Comparison of ENCODE assay signal across 9 mouse cellular contexts in the genomic region with DNA sequence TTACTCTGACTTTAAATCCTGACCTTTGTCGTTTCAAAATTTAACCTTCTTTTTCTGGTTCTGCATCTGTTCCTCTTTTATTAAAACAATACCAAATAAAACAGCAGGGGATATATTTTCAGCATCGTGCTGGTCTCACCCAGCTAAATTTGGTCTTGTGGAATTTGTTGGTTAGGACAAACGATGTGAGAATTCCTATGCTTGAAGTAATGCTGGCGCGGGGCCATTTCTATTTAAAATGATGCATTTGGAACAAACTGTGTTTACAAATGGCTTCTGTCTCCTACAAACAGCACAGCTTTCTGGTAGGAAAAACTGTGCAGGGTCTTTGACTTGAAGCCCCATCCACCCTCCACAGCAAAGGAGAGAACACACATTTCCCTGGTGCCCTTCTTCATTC.
DNase-seq lines count a peak whose midpoint lies in the region; ATAC-seq and TF ChIP-seq lines count a peak whose summit lies in the region.
"Had no signal": no experiment of that assay in that cellular context is flagged by ENCODE, and none has a peak within 500 bp of the region (broad histone marks: within the 10 kb centered on the region; RNA-seq: fewer than 3 reads in every experiment).

No protein-coding gene starts in this region.

- no peaks in the 10 kb centered on the region for H3K36me3 ChIP-seq in heart, postnatal 0 days (replicated peaks; ENCODE audit: control insufficient read depth, insufficient read depth, low read length)
- H3K36me3 ChIP-seq in lung, postnatal 0 days (ENCODE audit: insufficient read depth, low read length), result no peaks in the 10 kb centered on the region
- H3K36me3 ChIP-seq: embryonic facial prominence, embryonic 13.5 days had no signal

- H3K4me3 ChIP-seq in heart, postnatal 0 days (ENCODE audit: low read depth, low read length), result no peak overlapping the region
- no peak overlapping the region for H3K4me3 ChIP-seq in lung, postnatal 0 days (ENCODE audit: low read depth, low read length)
- H3K4me3 ChIP-seq: embryonic facial prominence, embryonic 13.5 days had no signal

- H3K27me3 ChIP-seq in heart, postnatal 0 days (ENCODE audit: control insufficient read depth, insufficient read depth, low read length), result no peaks in the 10 kb centered on the region
- no peaks in the 10 kb centered on the region for H3K27me3 ChIP-seq in lung, postnatal 0 days (replicated peaks; ENCODE audit: insufficient read depth, low read length)
- H3K27me3 ChIP-seq: embryonic facial prominence, embryonic 13.5 days had no signal

- WGBS in heart, postnatal 0 days, result 46% methylated on average over 5 of the region's 5 CpGs
- 48% methylated on average over 5 of the region's 5 CpGs for WGBS in lung, postnatal 0 days

- no peak overlapping the region for H3K4me2 ChIP-seq in heart, postnatal 0 days (ENCODE audit: low read depth, low read length)
- no peak overlapping the region for H3K4me2 ChIP-seq in lung, postnatal 0 days (replicated peaks; ENCODE audit: low read depth, low read length)
- H3K4me2 ChIP-seq: embryonic facial prominence, embryonic 13.5 days had no signal

- DNase-seq in heart, postnatal 0 days (ENCODE audit: low spot score), result peak; percentile 36
- DNase-seq in heart, adult 11 months, result no peak
- peak; percentile 49 for DNase-seq in testis, postnatal 10 days (ENCODE audit: low spot score)
- DNase-seq in testis, postnatal 14 days (ENCODE audit: low spot score), result no peak
- peak; percentile 88 for DNase-seq in lung, postnatal 0 days (ENCODE audit: low spot score)
- no peak for DNase-seq in thymus, postnatal 0 days (ENCODE audit: low spot score)
- DNase-seq: cerebellum, adult 18-20 months had no signal

- no peak for TF ChIP-seq EP300 in heart, postnatal 0 days (IDR thresholded peaks at IDR 0.05; ENCODE audit: low read depth)
- no peak for TF ChIP-seq EP300 in lung, postnatal 0 days (IDR thresholded peaks at IDR 0.05)

- peak overlapping the region; percentile 36 for H3K27ac ChIP-seq in heart, postnatal 0 days (ENCODE audit: low read depth)
- H3K27ac ChIP-seq in lung, postnatal 0 days (ENCODE audit: low read length), result peak overlapping the region; percentile 38; the same call in 1 of the 2 replicates
- H3K27ac ChIP-seq: embryonic facial prominence, embryonic 13.5 days had no signal

- peaks cover 11% of the 10 kb centered on the region; the same call in 1 of the 2 replicates for H3K9me3 ChIP-seq in heart, postnatal 0 days (replicated peaks; ENCODE audit: control insufficient read depth, low read length)
- no peaks in the 10 kb centered on the region for H3K9me3 ChIP-seq in lung, postnatal 0 days (ENCODE audit: low read length)
- H3K9me3 ChIP-seq: embryonic facial prominence, embryonic 13.5 days had no signal

- no peak overlapping the region for H3K9ac ChIP-seq in heart, postnatal 0 days (replicated peaks; ENCODE audit: low read depth, low read length)
- no peak overlapping the region for H3K9ac ChIP-seq in lung, postnatal 0 days (replicated peaks; ENCODE audit: low read depth)
- H3K9ac ChIP-seq: embryonic facial prominence, embryonic 13.5 days had no signal

- no peaks in the 10 kb centered on the region for H3K4me1 ChIP-seq in heart, postnatal 0 days (ENCODE audit: control insufficient read depth, insufficient read depth)
- H3K4me1 ChIP-seq in lung, postnatal 0 days (ENCODE audit: insufficient read depth, low read depth, low read length), result no peaks in the 10 kb centered on the region

- no peak for TF ChIP-seq CTCF in heart, postnatal 0 days (IDR thresholded peaks at IDR 0.05; ENCODE audit: low read depth)
- no peak for TF ChIP-seq CTCF in lung, postnatal 0 days (IDR thresholded peaks at IDR 0.05)

- no peak for ATAC-seq in heart, postnatal 0 days (ENCODE audit: insufficient read depth, low read depth)
- ATAC-seq in lung, postnatal 0 days, result no peak; the same call in 1 of the 2 replicates
- no peak for ATAC-seq in megakaryocyte progenitor cell, adult 5-6 weeks (replicated peaks; ENCODE audit: poor library complexity)

Comparison
In these comparisons a context has a peak if more than half of its experiments do, and no peak if none do; other contexts are left out.
1. DNase-seq: peak in heart, postnatal 0 days (single experiment), testis, postnatal 10 days (single experiment) and lung, postnatal 0 days (single experiment); none in heart, adult 11 months (single experiment), testis, postnatal 14 days (single experiment) and thymus, postnatal 0 days (single experiment).